ENCODE assay signal across 21 mouse cellular contexts in the genomic region with DNA sequence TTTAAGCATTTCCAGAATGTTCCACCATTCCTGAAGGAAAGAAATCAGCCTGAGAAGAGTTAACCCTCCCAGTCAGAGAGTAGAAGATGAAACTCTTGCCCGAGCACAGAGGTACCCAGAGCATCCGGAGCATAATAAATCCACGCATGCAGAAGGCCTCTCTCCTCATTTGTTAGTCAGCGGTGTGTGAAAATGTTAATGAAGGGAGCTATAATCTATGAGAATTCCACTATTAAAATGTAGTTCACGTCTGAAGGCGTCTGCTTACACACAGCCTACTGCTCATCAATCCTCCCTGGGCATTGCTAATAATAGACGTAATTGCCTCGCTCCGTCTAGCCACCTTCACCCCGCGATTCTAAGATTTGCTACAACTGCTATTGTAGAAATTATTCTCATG.
DNase-seq lines count a peak whose midpoint lies in the region; ATAC-seq and TF ChIP-seq lines count a peak whose summit lies in the region.
"Had no signal": no experiment of that assay in that cellular context is flagged by ENCODE, and none has a peak within 500 bp of the region (broad histone marks: within the 10 kb centered on the region; RNA-seq: fewer than 3 reads in every experiment).

No protein-coding gene starts in this region.

- peak; percentile 81 for ATAC-seq in neural tube, embryonic 11.5 days (ENCODE audit: insufficient read depth, low FRiP score, low TSS enrichment)
- ATAC-seq in hindbrain, embryonic 16.5 days = peak; percentile 51; the same call in 1 of the 2 replicates
- ATAC-seq in neural tube, embryonic 15.5 days (ENCODE audit: low FRiP score) = peak; percentile 64; the same call in 1 of the 2 replicates

- no peak for TF ChIP-seq CTCF in kidney, adult 2 months (conservative IDR thresholded peaks at IDR 0.05; ENCODE audit: insufficient read depth, insufficient read length, low read depth, low read length)

- no peaks in the 10 kb centered on the region for H3K36me3 ChIP-seq in neural tube, embryonic 11.5 days (ENCODE audit: control insufficient read depth, insufficient read depth, low read length)
- no peaks in the 10 kb centered on the region for H3K36me3 ChIP-seq in hindbrain, embryonic 16.5 days (ENCODE audit: control insufficient read depth, insufficient read depth, low read length)
- no peaks in the 10 kb centered on the region for H3K36me3 ChIP-seq in neural tube, embryonic 15.5 days
- H3K36me3 ChIP-seq in kidney, adult 2 months (ENCODE audit: control insufficient read depth, insufficient read depth, low read length) = no peaks in the 10 kb centered on the region
- H3K36me3 ChIP-seq: limb, embryonic 10.5 days; stomach, embryonic 15.5 days had no signal

- WGBS in neural tube, embryonic 11.5 days = 53% methylated on average over 11 of the region's 11 CpGs
- 26% methylated on average over 11 of the region's 11 CpGs for WGBS in hindbrain, embryonic 16.5 days
- WGBS in neural tube, embryonic 15.5 days = 13% methylated on average over 11 of the region's 11 CpGs
- WGBS in kidney, adult 2 months = 65% methylated on average over 11 of the region's 11 CpGs

- no peaks in the 10 kb centered on the region for H3K27me3 ChIP-seq in neural tube, embryonic 11.5 days (ENCODE audit: control insufficient read depth, insufficient read depth, low read length)
- H3K27me3 ChIP-seq in hindbrain, embryonic 16.5 days (replicated peaks; ENCODE audit: control insufficient read depth, insufficient read depth, low read length) = no peaks in the 10 kb centered on the region
- no peaks in the 10 kb centered on the region for H3K27me3 ChIP-seq in neural tube, embryonic 15.5 days (replicated peaks)
- no peaks in the 10 kb centered on the region for H3K27me3 ChIP-seq in kidney, adult 2 months (replicated peaks; ENCODE audit: control insufficient read depth, insufficient read depth, low read length)
- H3K27me3 ChIP-seq: megakaryocyte, embryonic 14.5 days; stomach, embryonic 15.5 days had no signal

- H3K27ac ChIP-seq in neural tube, embryonic 11.5 days (ENCODE audit: low read depth, low read length) = no peak overlapping the region
- H3K27ac ChIP-seq in hindbrain, embryonic 16.5 days (ENCODE audit: low read depth, low read length) = peak overlapping the region; percentile 57
- H3K27ac ChIP-seq in neural tube, embryonic 15.5 days (replicated peaks) = peak overlapping the region; percentile 73
- no peak overlapping the region for H3K27ac ChIP-seq in kidney, adult 2 months (ENCODE audit: insufficient read depth, low read depth, low read length)
- H3K27ac ChIP-seq: left cerebral cortex, adult 2 months; limb, embryonic 10.5 days; stomach, embryonic 15.5 days had no signal

- peaks cover 10% of the 10 kb centered on the region for H3K4me1 ChIP-seq in neural tube, embryonic 11.5 days (ENCODE audit: control insufficient read depth, insufficient read depth, low read length)
- peaks cover 14% of the 10 kb centered on the region for H3K4me1 ChIP-seq in hindbrain, embryonic 16.5 days (ENCODE audit: control insufficient read depth, insufficient read depth, low read depth, low read length)
- peaks cover 38% of the 10 kb centered on the region for H3K4me1 ChIP-seq in neural tube, embryonic 15.5 days
- no peaks in the 10 kb centered on the region for H3K4me1 ChIP-seq in kidney, adult 2 months (ENCODE audit: control insufficient read depth, insufficient read depth, low read length)
- H3K4me1 ChIP-seq: megakaryocyte, embryonic 14.5 days; stomach, embryonic 15.5 days had no signal

- no peaks in the 10 kb centered on the region; the same call in 1 of the 2 replicates for H3K9me3 ChIP-seq in neural tube, embryonic 11.5 days (ENCODE audit: control insufficient read depth, low read length)
- no peaks in the 10 kb centered on the region for H3K9me3 ChIP-seq in hindbrain, embryonic 16.5 days (ENCODE audit: control insufficient read depth, low read length)
- H3K9me3 ChIP-seq in neural tube, embryonic 15.5 days (replicated peaks) = no peaks in the 10 kb centered on the region
- H3K9me3 ChIP-seq: limb, embryonic 10.5 days; stomach, embryonic 15.5 days had no signal

- H3K9ac ChIP-seq in neural tube, embryonic 11.5 days (ENCODE audit: low read length) = no peak overlapping the region
- H3K9ac ChIP-seq in hindbrain, embryonic 16.5 days (ENCODE audit: low read depth, low read length) = no peak overlapping the region
- H3K9ac ChIP-seq in neural tube, embryonic 15.5 days (replicated peaks) = no peak overlapping the region
- H3K9ac ChIP-seq: stomach, embryonic 15.5 days had no signal

- peak; percentile 26 for DNase-seq in embryo, embryonic 10.5 days (ENCODE audit: low spot score)
- DNase-seq in embryo, embryonic 9.5 days (ENCODE audit: extremely low spot score) = no peak
- DNase-seq in neural tube, embryonic 11.5 days (ENCODE audit: low spot score) = peak; percentile 34
- no peak for DNase-seq in neural tube, embryonic 10.5 days (ENCODE audit: extremely low spot score, low spot score)
- DNase-seq in kidney, adult 2 months = no peak
- DNase-seq in yolk sac, embryonic 10.5 days (ENCODE audit: low spot score) = no peak
- DNase-seq: adrenal gland, adult 2 months; cerebellum, adult 8-10 months; gastrocnemius, postnatal 10 days; heart, adult 18-20 months; kidney, adult 18-20 months; kidney, postnatal 25 days; lung, adult 2 months; thymus, adult 18-20 months; thymus, postnatal 4 days had no signal

- no peak overlapping the region for H3K4me3 ChIP-seq in neural tube, embryonic 11.5 days (ENCODE audit: low read depth, low read length)
- H3K4me3 ChIP-seq in hindbrain, embryonic 16.5 days (ENCODE audit: low read length) = no peak overlapping the region
- H3K4me3 ChIP-seq in neural tube, embryonic 15.5 days (replicated peaks) = no peak overlapping the region
- no peak overlapping the region for H3K4me3 ChIP-seq in kidney, adult 2 months (ENCODE audit: insufficient read depth, low read depth, low read length)
- H3K4me3 ChIP-seq: left cerebral cortex, adult 2 months; limb, embryonic 10.5 days; megakaryocyte, embryonic 14.5 days; stomach, embryonic 15.5 days had no signal

- TF ChIP-seq POLR2A in kidney, adult 2 months (IDR thresholded peaks at IDR 0.05; ENCODE audit: low read depth, low read length) = no peak

- H3K4me2 ChIP-seq in neural tube, embryonic 11.5 days (ENCODE audit: low read depth) = no peak overlapping the region
- H3K4me2 ChIP-seq in hindbrain, embryonic 16.5 days (ENCODE audit: low read length) = no peak overlapping the region
- H3K4me2 ChIP-seq in neural tube, embryonic 15.5 days = no peak overlapping the region
- H3K4me2 ChIP-seq: stomach, embryonic 15.5 days had no signal

Comparison
In these comparisons a context has a peak if more than half of its experiments do, and no peak if none do; other contexts are left out.
1. DNase-seq: peak in embryo, embryonic 10.5 days (single experiment) and neural tube, embryonic 11.5 days (single experiment); none in embryo, embryonic 9.5 days (single experiment), neural tube, embryonic 10.5 days (single experiment), kidney, adult 2 months (single experiment) and yolk sac, embryonic 10.5 days (single experiment).
2. H3K27ac ChIP-seq: peak in hindbrain, embryonic 16.5 days (single experiment) and neural tube, embryonic 15.5 days (single experiment); none in neural tube, embryonic 11.5 days (single experiment) and kidney, adult 2 months (single experiment).
3. Peak in every context shown above with its lines, with median percentiles within 50 percentile points of each other: ATAC-seq.